Mouse (Mus musculus) liver, adult 2 months (tissue): ENCODE measurements at regions not wholly inside any gene's neighbourhood (a gene's known extent, or its start where the extent isn't known, plus 50 kb on each side); places are given as distances from the start of the nearest gene placed in this dataset.

Source experiments
- DNase-seq: peaks from one replicate; pipeline ENCODE4 v3.0.0-alpha.2; 2011; ENCODE audit warnings: low read depth, low spot score; ENCODE audit errors: extremely low read depth
- H3K27ac ChIP-seq: fragments of 200-500 bp; replicated peaks from 2 replicates; pipeline ENCODE4 v1.5.1; 2012; ENCODE audit warnings: low read depth, mild to moderate bottlenecking, control low read depth, inconsistent platforms, low read length; ENCODE audit not compliant: insufficient read depth
- H3K27me3 ChIP-seq: fragments of 200-500 bp; 2 replicates; pipeline ENCODE4 v1.6.1; 2012; ENCODE audit warnings: mild to moderate bottlenecking, moderate library complexity, low read length, inconsistent platforms; ENCODE audit not compliant: control insufficient read depth, insufficient read depth
- H3K36me3 ChIP-seq: fragments of 200-500 bp; 2 replicates; pipeline ENCODE4 v1.6.1; 2012; ENCODE audit warnings: low read length, inconsistent platforms; ENCODE audit not compliant: control insufficient read depth, insufficient read depth
- H3K4me1 ChIP-seq: fragments of 200-500 bp; 2 replicates; pipeline ENCODE4 v1.6.1; 2011; ENCODE audit warnings: low read length; ENCODE audit not compliant: control insufficient read depth, insufficient read depth
- H3K4me3 ChIP-seq: fragments of 200-500 bp; 2 replicates; pipeline ENCODE4 v1.5.1; 2011; ENCODE audit warnings: low read depth, mild to moderate bottlenecking, control low read depth, low read length, moderate library complexity; ENCODE audit not compliant: insufficient read depth
- H3K79me2 ChIP-seq: fragments of 200-500 bp; 2 replicates; pipeline ENCODE4 v1.6.1; 2012; ENCODE audit warnings: inconsistent platforms, mild to moderate bottlenecking, low read length, moderate library complexity; ENCODE audit not compliant: control insufficient read depth, insufficient read depth
- H3K9ac ChIP-seq: fragments of 200-500 bp; 2 replicates; pipeline ENCODE4 v1.6.1; 2012; ENCODE audit warnings: low read depth, mild to moderate bottlenecking, control low read depth, inconsistent platforms, low read length
- CTCF ChIP-seq: fragments of 200-500 bp; IDR thresholded peaks from 2 replicates; pipeline ENCODE4 v1.5.1; 2011; ENCODE audit warnings: low read depth, low read length, control low read depth
- POLR2A ChIP-seq: fragments of 200-500 bp; IDR thresholded peaks from 2 replicates; pipeline ENCODE4 v1.6.1; 2011; ENCODE audit warnings: low read length, control low read depth; ENCODE audit not compliant: insufficient read depth; ENCODE audit errors: extremely low read depth
- WGBS: fragments of 180-500 bp; shearing (Covaris S2); methylation state at CpG from one replicate; pipeline ENCODE4 v1.1.7; 2018; 5-methylcytosine and 5-hydroxymethylcytosine counted together

DNA sequence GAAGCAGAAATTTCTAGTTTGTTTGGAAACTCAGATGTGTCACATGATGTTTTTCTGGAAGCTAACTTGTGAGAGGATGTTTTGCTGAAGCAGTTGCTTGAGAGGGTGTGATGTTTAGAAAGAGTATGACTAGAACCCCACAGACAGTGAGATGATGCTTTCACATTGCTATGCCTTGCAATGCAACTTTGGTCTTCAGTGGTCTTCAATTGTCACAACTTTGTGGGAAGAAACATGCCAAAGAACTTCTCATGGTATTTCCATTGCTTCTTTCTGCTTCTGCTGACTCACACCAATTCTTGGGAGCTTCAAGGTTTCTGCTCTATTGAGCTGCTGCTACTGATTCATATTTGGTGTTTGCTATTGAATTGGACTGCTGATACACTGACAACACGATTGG lies 365.3 kb upstream of the Tmem229a start:
- TF ChIP-seq CTCF: no peak
- no peak for TF ChIP-seq POLR2A
- Histone ChIP-seq H3K9ac (no peak overlapping the region), H3K27ac (no peak overlapping the region), H3K4me3 (no peak overlapping the region), H3K36me3 (no peaks in the 10 kb centered on the region), H3K27me3 (no peaks in the 10 kb centered on the region), H3K4me1 (no peaks in the 10 kb centered on the region), H3K79me2 (no peaks in the 10 kb centered on the region)
- DNase-seq: no peak
- 54% methylated on average over 1 of the region's 1 CpGs for WGBS

DNA sequence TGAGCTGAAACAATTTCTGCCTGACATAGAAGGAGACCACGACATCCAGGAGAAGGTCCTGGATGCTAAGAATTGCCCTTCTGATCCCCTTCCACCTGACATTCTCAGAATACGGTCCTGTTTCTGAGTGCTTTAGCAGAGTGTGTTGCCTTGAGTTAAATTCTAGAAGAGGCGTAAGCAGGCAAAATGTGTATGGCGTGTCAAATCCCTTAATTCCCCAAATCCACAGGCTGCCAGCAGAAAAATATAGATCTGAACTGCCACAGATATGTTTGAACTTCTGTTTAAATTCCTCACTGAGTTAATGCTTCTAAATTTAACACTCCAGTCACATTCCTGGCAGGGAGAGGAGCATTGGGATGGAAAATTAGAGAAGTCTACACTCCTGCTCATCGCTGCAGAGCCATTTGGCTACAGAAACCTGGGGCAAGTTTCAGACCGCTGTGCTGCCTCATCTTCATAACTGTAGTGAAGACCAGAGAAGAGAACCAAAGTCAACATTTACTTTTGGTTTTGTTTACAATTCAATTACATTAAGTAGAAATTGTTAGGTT lies 364.3 kb upstream of the Tmem229a start:
- no peak overlapping the region for H3K4me3 ChIP-seq
- H3K27ac ChIP-seq: no peak overlapping the region
- 79% methylated on average over 6 of the region's 6 CpGs for whole genome bisulfite sequencing
- no peak overlapping the region for H3K9ac ChIP-seq
- H3K4me1 ChIP-seq: no peaks in the 10 kb centered on the region
- no peak for TF ChIP-seq POLR2A
- no peak for TF ChIP-seq CTCF
- no peak for DNase-seq
- H3K79me2 ChIP-seq: no peaks in the 10 kb centered on the region
- H3K27me3 ChIP-seq: no peaks in the 10 kb centered on the region
- H3K36me3 ChIP-seq: no peaks in the 10 kb centered on the region

DNA sequence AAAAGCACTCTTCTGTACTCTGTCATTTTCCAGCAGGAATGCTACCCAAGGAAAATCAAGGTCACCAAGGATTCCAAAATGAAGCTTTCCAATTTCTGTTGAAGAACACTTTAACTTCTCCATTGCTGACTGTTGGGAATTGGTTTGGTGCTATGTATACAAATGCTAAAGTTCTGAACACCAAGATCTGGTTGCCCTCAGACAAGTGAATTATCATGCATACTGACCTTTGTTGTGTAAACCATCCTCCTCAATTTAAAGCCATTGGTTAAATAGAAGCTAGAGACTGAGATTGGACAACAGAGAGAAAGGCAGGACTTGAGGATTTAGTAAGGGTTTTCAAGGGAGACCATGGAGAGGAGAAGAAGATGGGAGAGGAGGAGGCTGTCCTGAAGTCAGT lies 351.4 kb upstream of the Tmem229a start:
- Histone ChIP-seq H3K27ac (no peak overlapping the region), H3K36me3 (no peaks in the 10 kb centered on the region), H3K79me2 (no peaks in the 10 kb centered on the region), H3K4me1 (no peaks in the 10 kb centered on the region), H3K27me3 (no peaks in the 10 kb centered on the region), H3K4me3 (no peak overlapping the region), H3K9ac (no peak overlapping the region)
- TF ChIP-seq POLR2A (no peak), CTCF (no peak)
- no peak for DNase-seq

DNA sequence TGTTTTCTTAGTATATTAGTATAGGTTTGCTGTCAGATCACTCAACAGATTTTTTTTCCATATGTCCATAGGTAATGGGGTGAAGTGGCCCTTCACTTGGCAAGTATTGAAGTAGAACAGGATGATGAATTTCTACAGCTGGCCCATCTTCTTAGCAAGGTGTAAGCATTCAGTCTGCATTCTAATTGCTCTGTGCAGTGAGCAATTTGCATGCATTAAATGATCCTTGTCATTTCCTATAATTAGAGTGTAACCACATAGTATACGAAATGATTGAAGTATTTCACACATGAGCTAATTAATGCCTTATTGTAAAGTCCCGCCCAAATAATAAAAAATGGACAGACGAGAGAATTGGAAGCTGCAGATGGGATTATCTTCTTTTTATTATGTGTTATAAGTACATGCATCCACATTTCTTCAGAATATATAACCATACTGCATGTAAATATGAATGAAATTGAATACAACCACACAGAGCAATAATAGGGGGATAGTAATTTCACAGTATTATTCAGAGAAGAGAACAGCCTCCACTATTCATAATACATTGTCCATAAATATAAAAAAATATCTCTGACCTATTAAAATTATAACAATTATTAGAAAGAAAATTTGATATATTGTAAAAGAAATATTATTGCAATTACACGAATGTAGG lies 348.9 kb upstream of the Tmem229a start:
- Histone ChIP-seq H3K4me1 (no peaks in the 10 kb centered on the region), H3K79me2 (no peaks in the 10 kb centered on the region), H3K36me3 (no peaks in the 10 kb centered on the region), H3K27ac (no peak overlapping the region), H3K9ac (no peak overlapping the region), H3K4me3 (no peak overlapping the region), H3K27me3 (no peaks in the 10 kb centered on the region)
- DNase-seq: no peak
- 88% methylated on average over 4 of the region's 4 CpGs for WGBS
- TF ChIP-seq CTCF (no peak), POLR2A (no peak)

DNA sequence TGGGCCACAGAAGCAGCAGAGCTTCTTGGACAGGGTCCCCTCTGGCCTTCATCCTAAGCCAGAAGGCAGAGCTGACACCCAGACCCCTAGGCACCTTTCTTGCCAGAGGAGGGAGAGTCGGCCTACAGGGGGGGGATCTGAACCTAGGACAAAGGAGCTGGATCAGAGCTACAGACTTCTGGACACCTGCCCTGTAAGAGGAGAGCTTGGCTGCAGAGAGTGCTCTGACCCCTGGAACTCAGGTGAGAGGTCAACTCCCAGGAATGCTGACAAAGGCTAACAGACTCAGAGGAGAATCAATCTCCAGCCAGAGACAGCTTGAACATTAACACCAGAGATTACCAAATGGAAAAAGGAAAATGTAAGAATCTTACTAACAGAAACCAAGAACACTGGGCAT lies 335.5 kb upstream of the Tmem229a start:
- DNase-seq: peak; percentile 94
- TF ChIP-seq POLR2A (no peak), CTCF (no peak)
- Histone ChIP-seq H3K27me3 (no peaks in the 10 kb centered on the region), H3K4me1 (peaks cover 4% of the 10 kb centered on the region), H3K4me3 (no peak overlapping the region), H3K79me2 (no peaks in the 10 kb centered on the region), H3K27ac (peak overlapping the region; percentile 66), H3K36me3 (no peaks in the 10 kb centered on the region), H3K9ac (no peak overlapping the region)
- 35% methylated on average over 1 of the region's 1 CpGs for WGBS

DNA sequence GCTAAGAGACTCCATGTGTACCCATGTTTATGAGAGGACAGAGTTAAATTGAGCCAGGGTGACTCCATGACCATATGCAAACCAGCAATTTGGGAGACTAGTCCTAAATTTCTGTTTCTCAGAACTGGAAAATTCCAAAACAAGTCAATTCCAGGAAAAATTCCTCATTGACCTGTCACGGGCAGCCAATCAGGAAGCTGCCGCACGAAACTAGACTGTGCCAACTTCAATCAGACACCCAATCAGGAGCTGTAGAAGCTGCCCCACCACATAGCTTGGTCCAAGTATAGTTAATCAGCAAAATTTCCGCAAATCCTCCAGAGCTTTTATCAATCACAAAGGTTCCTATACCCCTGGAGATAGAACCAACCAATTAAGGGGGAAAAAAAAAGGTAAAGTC lies 331.5 kb upstream of the Tmem229a start:
- H3K9ac ChIP-seq: no peak overlapping the region
- H3K4me1 ChIP-seq: peaks cover 4% of the 10 kb centered on the region
- no peaks in the 10 kb centered on the region for H3K36me3 ChIP-seq
- peak overlapping the region; percentile 65 for H3K27ac ChIP-seq
- peak; percentile 92 for DNase-seq
- no peak for TF ChIP-seq POLR2A
- no peak for TF ChIP-seq CTCF
- no peak overlapping the region for H3K4me3 ChIP-seq
- H3K79me2 ChIP-seq: no peaks in the 10 kb centered on the region
- H3K27me3 ChIP-seq: no peaks in the 10 kb centered on the region
- WGBS: 45% methylated on average over 4 of the region's 4 CpGs
